Mouse (Mus musculus): ENCODE results near the gene Vamp2.

DNA sequence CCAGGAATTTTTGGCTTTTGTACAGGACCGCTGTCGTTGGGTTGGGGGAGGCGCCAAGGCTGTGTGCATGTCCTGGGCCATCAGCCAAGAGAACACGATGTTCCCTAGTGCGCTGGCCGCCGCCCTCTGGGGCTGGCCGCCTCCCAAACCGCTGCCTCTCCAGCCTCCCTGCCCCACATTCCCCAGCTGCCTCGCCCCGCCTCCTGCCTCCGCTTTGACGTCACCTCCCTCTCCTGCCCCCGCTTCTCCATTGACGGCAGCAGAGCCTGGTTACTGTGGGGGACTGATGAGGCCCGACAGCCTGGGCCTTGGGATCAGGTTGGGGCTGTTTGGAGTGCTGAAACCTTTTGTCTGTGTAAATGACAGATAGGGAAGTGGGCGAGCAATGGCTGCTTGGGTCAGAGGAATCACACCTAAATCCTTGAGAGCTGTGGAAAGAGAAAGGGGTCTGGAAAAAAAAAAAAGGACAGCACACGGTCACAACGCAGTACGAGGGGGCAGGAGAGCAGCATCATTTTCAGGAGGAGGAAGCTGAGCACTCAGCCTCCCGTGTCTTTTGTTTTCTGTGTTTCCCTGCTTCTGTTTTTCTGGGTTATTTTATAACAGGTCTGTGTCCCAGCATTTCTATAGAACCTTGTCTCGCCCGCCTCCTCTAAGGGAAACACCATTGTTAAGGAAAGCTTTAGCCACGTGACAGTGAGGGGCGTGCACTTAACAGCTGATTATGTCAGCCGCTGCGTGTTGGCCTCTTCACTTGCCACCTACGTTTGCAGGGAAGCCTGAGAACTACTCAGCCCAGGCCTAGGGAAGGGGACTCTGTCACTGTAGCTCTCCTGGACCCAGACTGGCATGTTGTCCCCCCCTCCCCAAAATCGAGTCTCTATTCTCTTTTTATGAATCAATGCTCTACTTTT, 9.0 kb downstream of the Vamp2 start:
- 0 out of 2 replicates have a peak, but pooled peaks have one; percentile 11 for TF ChIP-seq CTCF (IDR thresholded peaks at IDR 0.05; ENCODE audit: low read depth, low read length)
- TF ChIP-seq POLR2A (IDR thresholded peaks at IDR 0.05; ENCODE audit: extremely low read depth, insufficient read depth, low read length) = peak; percentile 54; the same call in 1 of the 2 replicates

Measured in liver, adult 2 months (tissue).